Mouse (Mus musculus): ENCODE measurements around the gene Gm45837. TPM values are rescaled to one million over a fixed set of nuclear protein-coding genes. Genes with fewer than 3 reads are reported as not detected.

Gene Gm45837
- polyA plus RNA-seq, 1 experiment from 2014 or later: not detected

MicroRNAs encoded within 50 kb of the gene (microRNA counts, 519-probe panel; counts per million panel counts)
- microRNA mmu-miR-139-3p (684 counts per million, percentile 72 among the panel's probes with 10 or more counts), microRNA mmu-miR-139-5p (684 counts per million, percentile 72 among the panel's probes with 10 or more counts)

Small RNAs within 50 kb of the gene (microRNA-seq; reads per million reads assigned to microRNA genes)
- gene Mir139: 1,230 reads per million, percentile 77 among the genes with 10 or more reads in this experiment

Other genes starting within 250 kb of the Gm45837 start
- 19.6 and 23.0 TPM in 2 replicates for gene Atg16l2, start 108.6 kb upstream of the Gm45837 start, polyA plus RNA-seq (2016; fragmentation: Nextera tagmentation; extraction: Ambion mirVana)
- gene Stard10, start 93.8 kb upstream of the Gm45837 start, polyA plus RNA-seq (2016; fragmentation: Nextera tagmentation; extraction: Ambion mirVana): 10.1 and 11.7 TPM in 2 replicates
- gene Arap1, start 62.8 kb upstream of the Gm45837 start, polyA plus RNA-seq (2016; fragmentation: Nextera tagmentation; extraction: Ambion mirVana): 13.1 and 20.5 TPM in 2 replicates
- gene Pde2a, start 10.8 kb downstream of the Gm45837 start, polyA plus RNA-seq (2016; fragmentation: Nextera tagmentation; extraction: Ambion mirVana): 9.2 and 9.3 TPM in 2 replicates
- not detected in 2 replicates for gene Art2b, start 174.7 kb downstream of the Gm45837 start, polyA plus RNA-seq (2016; fragmentation: Nextera tagmentation; extraction: Ambion mirVana)